Mouse (Mus musculus) hindbrain, embryonic 16.5 days (tissue): ENCODE data around the gene Schip1. TPM values are rescaled to one million over a fixed set of nuclear protein-coding genes. Genes with fewer than 3 reads are reported as not detected.

Experiments
- ATAC-seq: fragments of 200-750 bp; cut with Nextera tagmentation; 2 replicates; pipeline ENCODE4 v1.8.0; 2017; ENCODE audit warnings: moderate TSS enrichment, moderate library complexity
- H3K27ac ChIP-seq: fragments of 300-500 bp; sonication (generic); 2 replicates; pipeline ENCODE4 v1.5.1; 2014; ENCODE audit warnings: low read depth, mild to moderate bottlenecking, control low read depth, low read length, moderate library complexity
- H3K27me3 ChIP-seq: fragments of 300-500 bp; sonication (generic); replicated peaks from 2 replicates; pipeline ENCODE4 v1.6.1; 2014; ENCODE audit warnings: low read length; ENCODE audit not compliant: control insufficient read depth, insufficient read depth
- H3K36me3 ChIP-seq: fragments of 300-500 bp; sonication (generic); 2 replicates; pipeline ENCODE4 v1.6.1; 2014; ENCODE audit warnings: mild to moderate bottlenecking, low read length, moderate library complexity, mixed read lengths; ENCODE audit not compliant: control insufficient read depth, insufficient read depth
- H3K4me1 ChIP-seq: fragments of 300-500 bp; sonication (generic); 2 replicates; pipeline ENCODE4 v1.6.1; 2014; ENCODE audit warnings: low read depth, low read length; ENCODE audit not compliant: control insufficient read depth, insufficient read depth
- H3K4me2 ChIP-seq: fragments of 300-500 bp; sonication (generic); 2 replicates; pipeline ENCODE4 v1.6.1; 2014; ENCODE audit warnings: mild to moderate bottlenecking, low read length, control low read depth, moderate library complexity
- H3K4me3 ChIP-seq: fragments of 300-500 bp; sonication (generic); 2 replicates; pipeline ENCODE4 v1.5.1; 2014; ENCODE audit warnings: mild to moderate bottlenecking, low read length, control low read depth, moderate library complexity
- H3K9ac ChIP-seq: fragments of 300-500 bp; sonication (generic); 2 replicates; pipeline ENCODE4 v1.6.1; 2014; ENCODE audit warnings: low read depth, mild to moderate bottlenecking, control low read depth, low read length, moderate library complexity
- H3K9me3 ChIP-seq: fragments of 300-500 bp; sonication (generic); 2 replicates; pipeline ENCODE4 v1.6.1; 2014; ENCODE audit warnings: mild to moderate bottlenecking, low read length, moderate library complexity; ENCODE audit not compliant: control insufficient read depth
- WGBS: fragments of 180-500 bp; shearing (Covaris S2); extraction: QIAGEN DNeasy Blood & Tissue Kit; methylation state at CpG from one replicate; pipeline ENCODE4 v1.1.7; 2014; 5-methylcytosine and 5-hydroxymethylcytosine counted together
- polyA plus RNA-seq: library from polyadenylated mRNA; unstranded; fragments of >200 nt; fragmentation: Nextera tagmentation; extraction: Ambion mirVana; gene quantifications from 2 replicates; pipeline ENCODE4 v1.2.1, GENCODE M21; 2015

Schip1 gene
- polyA plus RNA-seq, 1 experiment from 2014 or later: 157 TPM

DNA sequence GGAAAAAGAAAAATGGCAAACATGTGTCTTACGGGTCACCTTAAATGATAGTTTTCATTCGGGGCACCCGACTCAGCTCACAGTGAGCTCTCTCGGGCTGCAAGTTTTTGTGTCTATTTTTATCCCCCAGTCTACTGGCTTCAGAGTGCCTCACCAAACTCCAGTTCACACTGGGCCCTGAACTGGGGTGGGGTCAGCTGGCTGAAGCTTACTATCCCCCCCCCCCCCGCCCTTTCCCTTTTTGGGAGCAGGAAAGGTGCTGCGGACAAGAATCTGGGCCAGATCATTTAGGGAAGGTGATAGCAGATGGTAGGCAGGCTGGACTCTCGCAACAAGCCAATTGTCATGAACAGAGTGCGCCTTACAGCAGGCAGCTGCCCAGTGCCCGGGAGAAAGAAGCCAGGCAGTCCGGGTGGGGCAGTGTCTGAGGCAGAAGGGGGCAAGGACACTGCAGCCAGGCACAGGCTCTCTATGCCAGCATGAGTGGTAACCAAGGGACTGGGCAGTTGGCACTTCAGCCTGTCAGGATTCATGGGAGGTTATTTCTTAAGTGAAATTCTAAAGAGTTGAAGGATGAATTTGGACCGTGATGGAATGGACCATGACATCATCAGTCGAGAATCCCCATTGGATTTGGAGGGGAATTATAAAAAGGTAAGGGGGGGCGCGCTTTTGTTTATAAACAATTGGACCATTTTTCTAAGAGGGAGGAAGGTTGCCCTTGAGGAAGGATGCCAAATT, 519.3 kb downstream of the Schip1 start:
- peak overlapping the region; percentile 39 for H3K4me2 ChIP-seq
- no peaks in the 10 kb centered on the region for H3K36me3 ChIP-seq
- H3K27me3 ChIP-seq: no peaks in the 10 kb centered on the region
- H3K9ac ChIP-seq: no peak overlapping the region
- WGBS: 29% methylated on average over 13 of the region's 14 CpGs
- H3K9me3 ChIP-seq: no peaks in the 10 kb centered on the region
- H3K4me1 ChIP-seq: peaks cover 35% of the 10 kb centered on the region
- H3K4me3 ChIP-seq: no peak overlapping the region
- peak overlapping the region; percentile 79 for H3K27ac ChIP-seq
- peak; percentile 88 for ATAC-seq

GRCm38 (mm10) chr3:68585213-68585612, 520.6 kb downstream of the Schip1 start:
- ATAC-seq: no peak
- Histone ChIP-seq H3K27me3 (no peaks in the 10 kb centered on the region), H3K4me2 (no peak overlapping the region), H3K27ac (no peak overlapping the region), H3K36me3 (no peaks in the 10 kb centered on the region), H3K4me1 (peaks cover 38% of the 10 kb centered on the region), H3K4me3 (no peak overlapping the region), H3K9me3 (no peaks in the 10 kb centered on the region), H3K9ac (no peak overlapping the region)
- 57% methylated on average over 4 of the region's 4 CpGs for WGBS

- Histone ChIP-seq H3K4me3 (no peak overlapping the region), H3K9me3 (no peaks in the 10 kb centered on the region), H3K4me1 (peaks cover 45% of the 10 kb centered on the region), H3K27me3 (no peaks in the 10 kb centered on the region), H3K27ac (no peak overlapping the region), H3K9ac (no peak overlapping the region), H3K36me3 (no peaks in the 10 kb centered on the region), H3K4me2 (no peak overlapping the region)
- no peak for ATAC-seq
- WGBS: 37% methylated on average over 9 of the region's 9 CpGs
These were observed 522.1 kb downstream of the Schip1 start for GRCm38 (mm10) chr3:68586646-68587064.

GRCm38 (mm10) chr3:68587567-68588245, 523.1 kb downstream of the Schip1 start:
- Histone ChIP-seq H3K4me2 (no peak overlapping the region), H3K4me1 (peaks cover 39% of the 10 kb centered on the region), H3K27me3 (no peaks in the 10 kb centered on the region), H3K27ac (no peak overlapping the region), H3K9ac (no peak overlapping the region), H3K9me3 (no peaks in the 10 kb centered on the region), H3K36me3 (no peaks in the 10 kb centered on the region), H3K4me3 (no peak overlapping the region)
- 43% methylated on average over 10 of the region's 10 CpGs for WGBS
- ATAC-seq: no peak

DNA sequence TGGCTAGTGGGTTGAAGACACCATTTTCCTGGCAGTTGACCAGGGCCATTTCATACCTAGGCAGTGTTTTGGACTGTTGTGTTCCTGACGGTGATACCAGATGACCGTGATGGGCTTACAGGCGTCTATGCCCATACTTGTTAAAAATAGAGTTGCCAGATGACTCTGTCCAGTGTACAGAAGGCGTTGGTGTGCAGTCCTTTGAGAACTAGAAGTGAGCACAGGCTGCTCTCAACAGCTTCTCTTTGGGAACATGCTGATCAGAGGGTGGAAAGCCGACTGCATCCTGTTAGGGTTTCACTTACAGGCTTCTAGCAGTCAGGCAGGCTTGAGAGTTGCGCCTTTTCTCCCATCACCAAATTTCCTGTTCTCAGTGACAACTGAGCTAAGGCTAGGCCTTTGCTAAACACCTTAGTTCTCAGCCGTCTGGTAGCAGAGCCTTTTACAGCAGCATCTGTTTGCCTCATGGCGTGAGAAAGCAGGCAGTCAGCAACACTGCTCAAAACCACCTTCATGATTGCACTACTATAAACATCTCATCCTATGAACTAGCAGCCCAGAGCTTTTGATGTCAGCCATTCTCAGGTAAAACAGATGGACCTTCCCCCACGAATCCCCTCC, 524.7 kb downstream of the Schip1 start:
- Histone ChIP-seq H3K27ac (peak overlapping the region; percentile 13; the same call in 1 of the 2 replicates), H3K36me3 (no peaks in the 10 kb centered on the region), H3K27me3 (no peaks in the 10 kb centered on the region), H3K4me1 (peaks cover 34% of the 10 kb centered on the region), H3K9ac (no peak overlapping the region), H3K4me2 (no peak overlapping the region), H3K4me3 (no peak overlapping the region), H3K9me3 (no peaks in the 10 kb centered on the region)
- WGBS: 82% methylated on average over 9 of the region's 9 CpGs
- ATAC-seq: no peak

GRCm38 (mm10) chr3:68590436-68590835, 525.8 kb downstream of the Schip1 start:
- Histone ChIP-seq H3K9ac (no peak overlapping the region), H3K4me1 (peaks cover 34% of the 10 kb centered on the region), H3K27me3 (no peaks in the 10 kb centered on the region), H3K9me3 (no peaks in the 10 kb centered on the region), H3K27ac (no peak overlapping the region), H3K4me2 (no peak overlapping the region), H3K4me3 (no peak overlapping the region), H3K36me3 (no peaks in the 10 kb centered on the region)
- peak; percentile 49 for ATAC-seq
- 52% methylated on average over 8 of the region's 8 CpGs for WGBS

DNA sequence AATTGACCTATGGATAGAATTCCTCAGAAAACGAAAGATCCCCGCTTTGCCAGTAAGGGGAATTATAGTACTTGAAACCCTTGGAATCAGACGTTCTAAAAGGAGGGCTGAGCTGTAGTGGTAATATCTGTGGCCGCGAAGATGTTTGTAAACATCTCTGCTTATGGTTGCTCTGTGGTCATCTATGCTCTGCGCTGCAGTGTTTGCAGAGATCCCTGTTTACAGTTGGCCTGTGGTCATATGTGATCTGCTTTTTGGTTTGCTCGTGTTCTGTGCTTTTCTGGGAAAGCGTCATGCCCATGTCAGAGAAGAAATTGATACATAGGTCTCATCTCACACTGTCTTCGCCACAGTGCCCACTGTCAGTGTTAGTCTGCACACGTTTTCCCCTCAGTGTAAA, 528.0 kb downstream of the Schip1 start:
- WGBS: 82% methylated on average over 10 of the region's 10 CpGs
- no peak for ATAC-seq
- Histone ChIP-seq H3K36me3 (no peaks in the 10 kb centered on the region), H3K9ac (no peak overlapping the region), H3K4me2 (no peak overlapping the region), H3K9me3 (no peaks in the 10 kb centered on the region), H3K27me3 (no peaks in the 10 kb centered on the region), H3K4me1 (peaks cover 27% of the 10 kb centered on the region), H3K4me3 (no peak overlapping the region), H3K27ac (no peak overlapping the region)

DNA sequence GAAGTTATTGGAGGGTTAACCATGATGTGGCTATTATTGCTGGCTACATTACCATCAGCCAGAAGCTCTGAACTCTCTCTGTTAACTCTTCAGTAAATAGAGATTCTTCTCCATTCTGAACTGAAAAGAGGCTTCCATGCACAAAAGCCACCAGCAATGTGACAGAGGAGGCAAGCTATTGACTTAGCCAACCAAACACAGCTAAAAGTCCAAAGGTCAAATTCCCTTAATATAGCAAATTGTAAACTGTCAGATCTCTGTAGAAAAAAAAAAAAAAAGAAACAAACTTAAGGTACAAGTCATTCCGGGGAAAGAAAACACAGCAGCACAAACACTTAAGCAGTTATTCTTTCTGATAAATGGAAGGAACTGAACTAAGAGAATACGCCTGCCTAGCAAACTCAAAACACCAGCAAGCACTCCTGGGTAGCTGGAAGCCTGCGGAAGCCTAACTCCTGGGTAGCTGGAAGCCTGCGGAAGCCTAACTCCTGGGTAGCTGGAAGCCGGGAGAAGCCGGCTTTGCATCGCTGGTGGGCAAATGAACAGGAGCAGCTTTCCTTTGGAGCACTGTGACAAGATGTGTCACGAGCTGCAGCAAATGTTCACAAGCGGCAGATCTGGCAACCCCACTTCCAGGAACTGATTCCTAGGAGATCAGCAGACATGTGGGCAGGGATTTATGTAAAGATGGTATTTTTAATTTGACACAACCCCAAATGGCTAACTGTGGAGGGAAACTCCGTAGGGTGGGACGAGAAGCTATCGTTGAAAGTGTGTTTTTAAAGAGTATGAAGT, 528.7 kb downstream of the Schip1 start:
- H3K4me1 ChIP-seq: peaks cover 27% of the 10 kb centered on the region
- no peaks in the 10 kb centered on the region for H3K36me3 ChIP-seq
- WGBS: 42% methylated on average over 12 of the region's 12 CpGs
- H3K27me3 ChIP-seq: no peaks in the 10 kb centered on the region
- no peak overlapping the region for H3K4me3 ChIP-seq
- H3K4me2 ChIP-seq: no peak overlapping the region
- no peak overlapping the region for H3K27ac ChIP-seq
- no peak overlapping the region for H3K9ac ChIP-seq
- H3K9me3 ChIP-seq: no peaks in the 10 kb centered on the region
- ATAC-seq: no peak
